Mouse (Mus musculus) MEL (cell line): Measurements from ENCODE around the gene Hbq1b. TPM values are rescaled to one million over a fixed set of nuclear protein-coding genes. Genes with fewer than 3 reads are reported as not detected.
A peak's percentile ranks its signal among the peaks of the same experiment; 100 is the strongest.

Source experiments
- DNase-seq: peaks from one replicate; pipeline ENCODE4 v3.0.0; 2011; ENCODE audit warnings: low read depth, low spot score
- H3K27ac ChIP-seq: 2 replicates; pipeline ENCODE4 v1.5.1; 2012; ENCODE audit warnings: low read depth, mild to moderate bottlenecking, control low read depth, low read length, moderate library complexity; ENCODE audit not compliant: control insufficient read depth
- H3K27me3 ChIP-seq, 2 experiments: fragments of 150-350 bp in 1 of 2; sonication (generic) in 1 of 2; 2 replicates each; pipeline ENCODE4 v1.6.1; 2012; ENCODE audit warnings: low read length in 2 of 2, mild to moderate bottlenecking in 2 of 2, improper control_type of control experiment in 1 of 2, moderate library complexity in 1 of 2; ENCODE audit not compliant: insufficient read depth in 2 of 2, control insufficient read depth in 1 of 2
- H3K36me3 ChIP-seq, 2 experiments: 2 replicates each; pipeline ENCODE4 v1.6.1; 2012 to 2014; ENCODE audit warnings: low read length in 2 of 2, improper control_type of control experiment in 1 of 2, inconsistent platforms in 1 of 2, mild to moderate bottlenecking in 1 of 2; ENCODE audit not compliant: insufficient read depth in 2 of 2, control insufficient read depth in 1 of 2
- H3K4me1 ChIP-seq, 2 experiments: fragments of 150-350 bp in 1 of 2; sonication (generic) in 1 of 2; 2 replicates each; pipeline ENCODE4 v1.6.1; 2012; ENCODE audit warnings: low read length in 2 of 2, improper control_type of control experiment in 1 of 2, mild to moderate bottlenecking in 1 of 2; ENCODE audit not compliant: insufficient read depth in 2 of 2, control insufficient read depth in 1 of 2
- H3K4me3 ChIP-seq, 2 experiments: fragments of 150-350 bp in 1 of 2; sonication (generic) in 1 of 2; 2 replicates each; pipeline ENCODE4 v1.5.1; 2012; ENCODE audit warnings: low read depth in 2 of 2, low read length in 2 of 2, mild to moderate bottlenecking in 2 of 2, moderate library complexity in 2 of 2, control low read depth in 1 of 2, improper control_type of control experiment in 1 of 2; ENCODE audit not compliant: control insufficient read depth in 1 of 2, insufficient read depth in 1 of 2
- H3K79me2 ChIP-seq: 2 replicates; pipeline ENCODE4 v1.6.1; 2012; ENCODE audit warnings: mild to moderate bottlenecking, low read length, moderate library complexity; ENCODE audit not compliant: control insufficient read depth, poor library complexity, insufficient read depth
- H3K9ac ChIP-seq: 2 replicates; pipeline ENCODE4 v1.6.1; 2012; ENCODE audit warnings: low read depth, mild to moderate bottlenecking, control low read depth, low read length, moderate library complexity; ENCODE audit not compliant: control insufficient read depth, poor library complexity, severe bottlenecking
- H3K9me3 ChIP-seq: fragments of 150-350 bp; sonication (generic); replicated peaks from 2 replicates; pipeline ENCODE4 v1.6.1; 2012; ENCODE audit warnings: mild to moderate bottlenecking, low read length, improper control_type of control experiment, moderate library complexity; ENCODE audit not compliant: insufficient read depth
- BHLHE40 ChIP-seq: IDR thresholded peaks from 2 replicates; pipeline ENCODE4 v1.6.1; 2012; ENCODE audit warnings: low read depth, mild to moderate bottlenecking, inconsistent platforms, low read length, improper control_type of control experiment, borderline replicate concordance
- CHD1 ChIP-seq: IDR thresholded peaks from 2 replicates; pipeline ENCODE4 v1.6.1; 2012; ENCODE audit warnings: low read depth, mild to moderate bottlenecking, inconsistent platforms, low read length, improper control_type of control experiment
- CTCF ChIP-seq, 3 experiments: IDR thresholded peaks in 2 of 3; conservative IDR thresholded peaks in 1 of 3; 2 replicates each; pipeline ENCODE4 v1.5.1; 2011 to 2012; ENCODE audit warnings: low read length in 3 of 3, low read depth in 2 of 3, mild to moderate bottlenecking in 2 of 3, improper control_type of control experiment in 1 of 3, inconsistent platforms in 1 of 3, mixed read lengths in 1 of 3, moderate library complexity in 1 of 3; ENCODE audit not compliant: control insufficient read depth in 1 of 3, insufficient read depth in 1 of 3, poor library complexity in 1 of 3, severe bottlenecking in 1 of 3
- EP300 ChIP-seq, 2 experiments: IDR thresholded peaks; 2 replicates each; pipeline ENCODE4 v1.6.1; 2011; ENCODE audit warnings: improper control_type of control experiment in 2 of 2, low read length in 2 of 2, low read depth in 1 of 2, mild to moderate bottlenecking in 1 of 2
- ETS1 ChIP-seq: IDR thresholded peaks from 2 replicates; pipeline ENCODE4 v1.6.1; 2012; ENCODE audit warnings: low read depth, mild to moderate bottlenecking, inconsistent platforms, low read length, improper control_type of control experiment, moderate library complexity
- GABPA ChIP-seq: IDR thresholded peaks from 2 replicates; pipeline ENCODE4 v1.6.1; 2012; ENCODE audit warnings: low read depth, mild to moderate bottlenecking, inconsistent platforms, low read length, improper control_type of control experiment, moderate library complexity
- GATA1 ChIP-seq: IDR thresholded peaks from 2 replicates; pipeline ENCODE4 v1.6.1; 2011; ENCODE audit warnings: low read depth, low read length, improper control_type of control experiment
- HCFC1 ChIP-seq: IDR thresholded peaks from 2 replicates; pipeline ENCODE4 v1.6.1; 2012; ENCODE audit warnings: low read depth, mild to moderate bottlenecking, inconsistent platforms, low read length, improper control_type of control experiment, moderate library complexity
- JUND ChIP-seq: IDR thresholded peaks from 2 replicates; pipeline ENCODE4 v1.6.1; 2011; ENCODE audit warnings: low read depth, mild to moderate bottlenecking, improper control_type of control experiment, low read length
- MAFK ChIP-seq: IDR thresholded peaks from 2 replicates; pipeline ENCODE4 v1.6.1; 2011; ENCODE audit warnings: low read depth, mild to moderate bottlenecking, low read length, improper control_type of control experiment, borderline replicate concordance
- MYC ChIP-seq: IDR thresholded peaks from 2 replicates; pipeline ENCODE4 v1.6.1; 2011; ENCODE audit warnings: low read depth, mild to moderate bottlenecking, low read length, improper control_type of control experiment, moderate library complexity
- NELFE ChIP-seq: IDR thresholded peaks from 2 replicates; pipeline ENCODE4 v1.6.1; 2011; ENCODE audit warnings: low read depth, low read length, improper control_type of control experiment
- NRF1 ChIP-seq: IDR thresholded peaks from 2 replicates; pipeline ENCODE4 v1.6.1; 2014; ENCODE audit warnings: low read depth, mild to moderate bottlenecking, inconsistent platforms, low read length, improper control_type of control experiment, moderate library complexity; ENCODE audit not compliant: poor library complexity, insufficient read depth, severe bottlenecking
- POLR2A ChIP-seq, 2 experiments: IDR thresholded peaks; 2 replicates each; pipeline ENCODE4 v1.6.1; 2011 to 2012; ENCODE audit warnings: low read length in 2 of 2, mild to moderate bottlenecking in 2 of 2, control low read depth in 1 of 2, improper control_type of control experiment in 1 of 2, low read depth in 1 of 2, moderate library complexity in 1 of 2; ENCODE audit not compliant: control insufficient read depth in 1 of 2, insufficient read depth in 1 of 2, poor library complexity in 1 of 2
- RCOR1 ChIP-seq: IDR thresholded peaks from 2 replicates; pipeline ENCODE4 v1.6.1; 2012; ENCODE audit warnings: low read depth, mild to moderate bottlenecking, inconsistent platforms, low read length, improper control_type of control experiment
- SIN3A ChIP-seq: IDR thresholded peaks from 2 replicates; pipeline ENCODE4 v1.6.1; 2012; ENCODE audit warnings: low read length, improper control_type of control experiment, inconsistent platforms
- SMC3 ChIP-seq: IDR thresholded peaks from 2 replicates; pipeline ENCODE4 v1.6.1; 2011; ENCODE audit warnings: low read depth, low read length, improper control_type of control experiment
- TAL1 ChIP-seq: IDR thresholded peaks from 2 replicates; pipeline ENCODE4 v1.6.1; 2012; ENCODE audit warnings: mild to moderate bottlenecking, inconsistent platforms, low read length, moderate library complexity, mixed read lengths
- TCF12 ChIP-seq: IDR thresholded peaks from 2 replicates; pipeline ENCODE4 v1.6.1; 2014; ENCODE audit warnings: low read depth, mild to moderate bottlenecking, inconsistent platforms, low read length, improper control_type of control experiment, moderate library complexity
- UBTF ChIP-seq: IDR thresholded peaks from 2 replicates; pipeline ENCODE4 v1.6.1; 2012; ENCODE audit warnings: low read depth, mild to moderate bottlenecking, inconsistent platforms, low read length, improper control_type of control experiment, moderate library complexity, borderline replicate concordance; ENCODE audit not compliant: insufficient read depth
- USF1 ChIP-seq: IDR thresholded peaks from 2 replicates; pipeline ENCODE4 v1.6.1; 2014; ENCODE audit warnings: low read depth, mild to moderate bottlenecking, inconsistent platforms, low read length, improper control_type of control experiment, moderate library complexity
- USF2 ChIP-seq, 2 experiments: IDR thresholded peaks; 2 replicates each; pipeline ENCODE4 v1.6.1; 2011 to 2012; ENCODE audit warnings: improper control_type of control experiment in 2 of 2, low read length in 2 of 2, borderline replicate concordance in 1 of 2, inconsistent platforms in 1 of 2, low read depth in 1 of 2, mild to moderate bottlenecking in 1 of 2; ENCODE audit not compliant: insufficient read depth in 1 of 2
- ZC3H11A ChIP-seq: IDR thresholded peaks from 2 replicates; pipeline ENCODE4 v1.6.1; 2012; ENCODE audit warnings: low read depth, mild to moderate bottlenecking, inconsistent platforms, low read length, improper control_type of control experiment
- ZKSCAN1 ChIP-seq: IDR thresholded peaks from 2 replicates; pipeline ENCODE4 v1.6.1; 2012; ENCODE audit warnings: low read depth, mild to moderate bottlenecking, inconsistent platforms, low read length, improper control_type of control experiment, moderate library complexity
- polyA plus RNA-seq, 2 experiments: library from polyadenylated mRNA; stranded (reverse) in 1 of 2; unstranded in 1 of 2; fragments of >175 nt in 1 of 2; fragments of >200 nt in 1 of 2; gene quantifications; 2 replicates each; pipeline versions ENCODE4 v1.2.1 to v1.2.4; 2012; ENCODE audit warnings: low replicate concordance in 2 of 2, low read depth in 1 of 2; ENCODE audit not compliant: insufficient read length in 2 of 2, insufficient read depth in 1 of 2, missing spikeins in 1 of 2
- total RNA-seq: library from RNA; depleted of rRNA; stranded (reverse); fragments of 300-350 nt; gene quantifications from 2 replicates; pipeline ENCODE4 v1.2.3, GENCODE M21; 2012

The Hbq1b gene
- total and polyA plus RNA-seq, 3 experiments = 2.3 to 6.5 TPM; not detected in 1

DNA sequence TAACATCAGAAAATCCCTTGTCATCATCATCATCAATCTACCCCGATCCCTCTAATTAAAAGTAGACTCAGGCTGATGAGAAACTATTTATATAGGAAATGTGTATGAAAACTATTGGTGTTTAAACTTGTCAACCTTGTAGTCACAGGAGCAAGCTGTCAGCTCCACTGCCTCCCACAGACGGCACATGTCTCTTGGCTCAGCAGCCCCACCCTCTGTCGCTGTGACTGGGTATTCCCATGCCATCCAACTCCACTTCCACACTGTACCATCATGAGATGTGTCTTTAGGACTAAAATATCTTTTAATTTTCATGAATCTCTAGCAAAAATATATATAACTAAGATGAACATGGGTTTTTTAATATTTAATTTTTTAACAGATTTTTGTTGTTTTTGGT lies 38.4 kb upstream of the Hbq1b start:
- Histone ChIP-seq H3K36me3 (peaks cover 0 to 62% of the 10 kb centered on the region in 2 experiments; a peak in 2 of 4 replicates), H3K9ac (no peak overlapping the region), H3K4me1 (peaks cover 36 to 56% of the 10 kb centered on the region in 2 experiments), H3K27ac (no peak overlapping the region), H3K9me3 (no peaks in the 10 kb centered on the region), H3K27me3 (no peaks in the 10 kb centered on the region), H3K79me2 (no peaks in the 10 kb centered on the region), H3K4me3 (no peak overlapping the region)
- TF ChIP-seq GABPA = no peak
- no peak for TF ChIP-seq MYC
- TF ChIP-seq TCF12 = no peak
- TF ChIP-seq HCFC1 = no peak
- no peak for TF ChIP-seq ZC3H11A
- no peak for TF ChIP-seq TAL1
- no peak for TF ChIP-seq ZKSCAN1
- TF ChIP-seq USF2 (IDR thresholded peaks at IDR 0.05; ENCODE audit: borderline replicate concordance in 1 of 2, insufficient read depth in 1 of 2, low read depth in 1 of 2, low read length in 2 of 2) = no peak
- TF ChIP-seq CHD1 = no peak
- no peak for TF ChIP-seq SMC3
- TF ChIP-seq BHLHE40 = no peak
- no peak for TF ChIP-seq CTCF (IDR thresholded peaks at IDR 0.05 in 2 of 3, conservative IDR thresholded peaks at IDR 0.05 in 1 of 3; ENCODE audit: control insufficient read depth in 1 of 3, insufficient read depth in 1 of 3, low read depth in 2 of 3, low read length in 3 of 3, poor library complexity in 1 of 3, severe bottlenecking in 1 of 3)
- no peak for DNase-seq

DNA sequence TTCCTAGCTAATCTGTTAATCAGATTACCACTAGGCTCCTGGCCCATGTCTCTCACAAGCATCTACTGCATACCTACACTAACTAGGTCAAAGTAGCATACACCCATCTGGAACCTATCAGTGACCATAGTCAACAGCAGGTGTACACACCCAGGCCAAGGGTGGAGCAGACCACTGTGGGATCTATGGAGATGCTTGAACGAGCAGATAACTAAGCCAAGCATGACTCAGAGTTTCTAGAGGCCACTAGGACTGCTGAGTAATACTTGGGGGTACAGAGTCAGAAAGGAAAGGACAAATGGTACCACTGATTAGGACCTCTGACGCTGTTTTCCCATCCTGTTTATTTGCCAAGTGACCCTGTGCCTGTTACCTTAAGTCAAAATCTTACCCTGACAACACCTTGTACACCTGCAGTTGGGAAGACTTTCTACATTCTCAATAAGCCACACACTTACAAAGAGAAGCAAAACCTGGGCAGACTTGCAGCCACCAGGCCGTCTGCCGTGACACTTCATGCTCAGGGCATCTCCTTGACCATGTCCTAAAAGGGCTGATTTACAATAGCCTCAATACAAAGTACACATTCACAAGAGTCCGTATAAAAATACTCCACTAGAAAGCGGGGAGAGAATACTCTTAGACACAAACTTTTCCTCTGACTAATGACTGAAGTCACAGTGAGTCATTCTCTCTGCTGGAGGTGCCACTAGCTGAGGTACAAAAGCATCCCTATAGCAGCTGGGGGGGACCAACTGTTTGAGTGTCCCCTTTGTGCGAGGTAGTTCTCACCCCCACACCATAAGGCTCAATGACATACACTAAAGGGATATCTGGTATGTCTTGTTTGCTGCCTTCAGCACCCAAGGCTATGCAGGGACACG lies 35.6 kb upstream of the Hbq1b start:
- H3K4me3 ChIP-seq = no peak overlapping the region

More for the DNA sequence above, 35.6 kb upstream of the Hbq1b start:
- no peaks in the 10 kb centered on the region for H3K9me3 ChIP-seq
- no peaks in the 10 kb centered on the region for H3K79me2 ChIP-seq
- DNase-seq = peak; percentile 90
- peak overlapping the region; percentile 80 for H3K27ac ChIP-seq
- H3K36me3 ChIP-seq = peaks cover 0 to 42% of the 10 kb centered on the region in 2 experiments; a peak in 2 of 4 replicates
- H3K9ac ChIP-seq = peak overlapping the region; percentile 8; the same call in 1 of the 2 replicates
- TF ChIP-seq MAFK (peak; percentile 95), GATA1 (peak; percentile 94), GABPA (peak; percentile 65; the same call in 1 of the 2 replicates), TAL1 (peak; percentile 91), ZKSCAN1 (no peak), MYC (peak; percentile 75), UBTF (no peak), NELFE (no peak), NRF1 (no peak), ETS1 (peak; percentile 97), CTCF (IDR thresholded peaks at IDR 0.05 in 2 of 3, conservative IDR thresholded peaks at IDR 0.05 in 1 of 3; ENCODE audit: control insufficient read depth in 1 of 3, insufficient read depth in 1 of 3, low read depth in 2 of 3, low read length in 3 of 3, poor library complexity in 1 of 3, severe bottlenecking in 1 of 3) (no peak), USF1 (no peak), TCF12 (peak; percentile 95), SIN3A (peak; percentile 89), RCOR1 (peak; percentile 85), EP300 (IDR thresholded peaks at IDR 0.05; ENCODE audit: low read depth in 1 of 2, low read length in 2 of 2) (peak; percentile 97 to 99), JUND (peak; percentile 87), POLR2A (IDR thresholded peaks at IDR 0.05; ENCODE audit: control insufficient read depth in 1 of 2, insufficient read depth in 1 of 2, low read depth in 1 of 2, low read length in 2 of 2, poor library complexity in 1 of 2) (no peak)
- H3K27me3 ChIP-seq = no peaks in the 10 kb centered on the region
- H3K4me1 ChIP-seq = peaks cover 24 to 37% of the 10 kb centered on the region in 2 experiments
